Mouse (Mus musculus) forebrain, embryonic 14.5 days (tissue): ENCODE measurements around the gene Xylt1. TPM values are rescaled to one million over a fixed set of nuclear protein-coding genes. Genes with fewer than 3 reads are reported as not detected.

Experiments used
- ATAC-seq: fragments of 200-750 bp; cut with Nextera tagmentation; 2 replicates; pipeline ENCODE4 v1.8.0; 2017; ENCODE audit warnings: mild to moderate bottlenecking, moderate library complexity
- DNase-seq: peaks from one replicate; pipeline ENCODE4 v3.0.0-alpha.2; 2015; ENCODE audit warnings: low spot score
- H3K27ac ChIP-seq: fragments of 300-500 bp; sonication (generic); 2 replicates; pipeline ENCODE4 v1.5.1; 2014; ENCODE audit warnings: low read depth, mild to moderate bottlenecking, control low read depth, low read length, moderate library complexity
- H3K27me3 ChIP-seq: fragments of 300-500 bp; sonication (generic); replicated peaks from 2 replicates; pipeline ENCODE4 v1.6.1; 2014; ENCODE audit warnings: low read length, control low read depth, mixed read lengths; ENCODE audit not compliant: control insufficient read depth, insufficient read depth
- H3K36me3 ChIP-seq: fragments of 300-500 bp; sonication (generic); 2 replicates; pipeline ENCODE4 v1.6.1; 2014; ENCODE audit warnings: low read length, control low read depth; ENCODE audit not compliant: control insufficient read depth, insufficient read depth
- H3K4me1 ChIP-seq: fragments of 300-500 bp; sonication (generic); 2 replicates; pipeline ENCODE4 v1.6.1; 2014; ENCODE audit warnings: antibody characterized with exemption, low read length, control low read depth; ENCODE audit not compliant: control insufficient read depth, insufficient read depth
- H3K4me2 ChIP-seq: fragments of 300-500 bp; sonication (generic); 2 replicates; pipeline ENCODE4 v1.6.1; 2014; ENCODE audit warnings: mild to moderate bottlenecking, control low read depth, low read length
- H3K4me3 ChIP-seq: fragments of 300-500 bp; sonication (generic); 2 replicates; pipeline ENCODE4 v1.5.1; 2014; ENCODE audit warnings: low read depth, low read length, control low read depth
- H3K9ac ChIP-seq: fragments of 300-500 bp; sonication (generic); 2 replicates; pipeline ENCODE4 v1.6.1; 2014; ENCODE audit warnings: mild to moderate bottlenecking, low read length, control low read depth, moderate library complexity
- H3K9me3 ChIP-seq: fragments of 300-500 bp; sonication (generic); replicated peaks from 2 replicates; pipeline ENCODE4 v1.6.1; 2016; ENCODE audit warnings: low read length, control low read depth, mixed read lengths; ENCODE audit not compliant: control insufficient read depth
- WGBS: fragments of 180-500 bp; shearing (Covaris S2); extraction: QIAGEN DNeasy Blood & Tissue Kit; methylation state at CpG from one replicate; pipeline ENCODE4 v1.1.7; 2014; 5-methylcytosine and 5-hydroxymethylcytosine counted together
- polyA plus RNA-seq: library from polyadenylated mRNA; unstranded; fragments of >200 nt; fragmentation: Nextera tagmentation; extraction: Ambion mirVana; gene quantifications from 2 replicates; pipeline ENCODE4 v1.2.1, GENCODE M21; 2014

Xylt1 gene
- polyA plus RNA-seq, 1 experiment from 2014 or later: 1.5 TPM

- peak; percentile 54 for ATAC-seq
- peak; percentile 75 for DNase-seq
- 0 out of 2 replicates have a peak overlapping the region, but pooled peaks have one; percentile 21 for H3K9ac ChIP-seq
- no peaks in the 10 kb centered on the region for H3K9me3 ChIP-seq
- peak overlapping the region; percentile 61; the same call in 1 of the 2 replicates for H3K27ac ChIP-seq
- H3K4me2 ChIP-seq: no peak overlapping the region; the same call in 1 of the 2 replicates
- no peaks in the 10 kb centered on the region for H3K27me3 ChIP-seq
- H3K4me1 ChIP-seq: peaks cover 33% of the 10 kb centered on the region
- no peak overlapping the region for H3K4me3 ChIP-seq
- WGBS: 18% methylated on average over 11 of the region's 11 CpGs
- H3K36me3 ChIP-seq: no peaks in the 10 kb centered on the region
Observed at GRCm38 (mm10) chr7:117420836-117421566, 40.2 kb downstream of the Xylt1 start.

GRCm38 (mm10) chr7:117424841-117425240, 44.1 kb downstream of the Xylt1 start:
- 95% methylated on average over 4 of the region's 4 CpGs for WGBS
- Histone ChIP-seq H3K36me3 (no peaks in the 10 kb centered on the region), H3K4me1 (peaks cover 24% of the 10 kb centered on the region), H3K27me3 (no peaks in the 10 kb centered on the region), H3K9me3 (no peaks in the 10 kb centered on the region), H3K9ac (no peak overlapping the region), H3K4me2 (no peak overlapping the region), H3K4me3 (no peak overlapping the region), H3K27ac (no peak overlapping the region)
- ATAC-seq: no peak
- no peak for DNase-seq

- Histone ChIP-seq H3K9ac (no peak overlapping the region), H3K27ac (no peak overlapping the region), H3K36me3 (no peaks in the 10 kb centered on the region), H3K4me1 (peaks cover 9% of the 10 kb centered on the region), H3K27me3 (no peaks in the 10 kb centered on the region), H3K9me3 (no peaks in the 10 kb centered on the region), H3K4me2 (no peak overlapping the region), H3K4me3 (no peak overlapping the region)
- DNase-seq (no peak), ATAC-seq (no peak)
- WGBS: 92% methylated on average over 4 of the region's 4 CpGs
Observed at GRCm38 (mm10) chr7:117426366-117426765, 45.6 kb downstream of the Xylt1 start.

- no peak overlapping the region for H3K9ac ChIP-seq
- no peak overlapping the region for H3K27ac ChIP-seq
- DNase-seq (peak; percentile 47), ATAC-seq (0 out of 2 replicates have a peak, but pooled peaks have one; percentile 26)
- no peak overlapping the region for H3K4me2 ChIP-seq
- no peaks in the 10 kb centered on the region for H3K9me3 ChIP-seq
- H3K4me1 ChIP-seq: peaks cover 4% of the 10 kb centered on the region
- H3K4me3 ChIP-seq: no peak overlapping the region
- H3K27me3 ChIP-seq: no peaks in the 10 kb centered on the region
- no peaks in the 10 kb centered on the region for H3K36me3 ChIP-seq
- 39% methylated on average over 8 of the region's 8 CpGs for WGBS
Observed at GRCm38 (mm10) chr7:117428690-117429224, 48.0 kb downstream of the Xylt1 start.

GRCm38 (mm10) chr7:117429483-117429882, 48.7 kb downstream of the Xylt1 start:
- no peak for DNase-seq

GRCm38 (mm10) chr7:117429895-117430294, 49.1 kb downstream of the Xylt1 start:
- Histone ChIP-seq H3K4me2 (no peak overlapping the region), H3K4me1 (peaks cover 4% of the 10 kb centered on the region), H3K9ac (no peak overlapping the region), H3K27ac (no peak overlapping the region), H3K9me3 (no peaks in the 10 kb centered on the region), H3K27me3 (no peaks in the 10 kb centered on the region), H3K4me3 (no peak overlapping the region), H3K36me3 (no peaks in the 10 kb centered on the region)
- no peak for ATAC-seq
- 74% methylated on average over 3 of the region's 3 CpGs for WGBS
- DNase-seq: no peak

More at GRCm38 (mm10) chr7:117429483-117429882, 48.7 kb downstream of the Xylt1 start:
- Histone ChIP-seq H3K27ac (no peak overlapping the region), H3K27me3 (no peaks in the 10 kb centered on the region), H3K4me3 (no peak overlapping the region), H3K4me1 (peaks cover 4% of the 10 kb centered on the region), H3K4me2 (no peak overlapping the region), H3K9me3 (no peaks in the 10 kb centered on the region), H3K36me3 (no peaks in the 10 kb centered on the region), H3K9ac (no peak overlapping the region)
- no peak for ATAC-seq
- 83% methylated on average over 5 of the region's 5 CpGs for WGBS

GRCm38 (mm10) chr7:117430361-117430935, 49.7 kb downstream of the Xylt1 start:
- DNase-seq: no peak
- H3K9me3 ChIP-seq: no peaks in the 10 kb centered on the region
- H3K36me3 ChIP-seq: no peaks in the 10 kb centered on the region
- no peak for ATAC-seq
- H3K4me2 ChIP-seq: no peak overlapping the region
- no peaks in the 10 kb centered on the region for H3K27me3 ChIP-seq
- H3K9ac ChIP-seq: no peak overlapping the region
- peaks cover 4% of the 10 kb centered on the region for H3K4me1 ChIP-seq
- H3K4me3 ChIP-seq: no peak overlapping the region
- 84% methylated on average over 5 of the region's 5 CpGs for WGBS
- no peak overlapping the region; the same call in 1 of the 2 replicates for H3K27ac ChIP-seq

GRCm38 (mm10) chr7:117433641-117434040, 52.9 kb downstream of the Xylt1 start:
- Histone ChIP-seq H3K9ac (no peak overlapping the region), H3K4me1 (peaks cover 6% of the 10 kb centered on the region), H3K36me3 (no peaks in the 10 kb centered on the region), H3K4me2 (no peak overlapping the region), H3K27ac (no peak overlapping the region), H3K9me3 (no peaks in the 10 kb centered on the region), H3K4me3 (no peak overlapping the region), H3K27me3 (no peaks in the 10 kb centered on the region)
- 54% methylated on average over 9 of the region's 9 CpGs for WGBS
- ATAC-seq (no peak), DNase-seq (peak; percentile 63)

- H3K27ac ChIP-seq: no peak overlapping the region
- no peaks in the 10 kb centered on the region for H3K9me3 ChIP-seq
- no peak overlapping the region for H3K4me2 ChIP-seq
- DNase-seq (no peak), ATAC-seq (no peak)
- H3K4me3 ChIP-seq: no peak overlapping the region
- H3K27me3 ChIP-seq: no peaks in the 10 kb centered on the region
- 91% methylated on average over 3 of the region's 3 CpGs for WGBS
- H3K4me1 ChIP-seq: peaks cover 2% of the 10 kb centered on the region; the same call in 1 of the 2 replicates
- H3K9ac ChIP-seq: no peak overlapping the region
- no peaks in the 10 kb centered on the region for H3K36me3 ChIP-seq
Observed at GRCm38 (mm10) chr7:117435091-117435490, 54.3 kb downstream of the Xylt1 start.
